Mouse (Mus musculus): ENCODE data around the gene Zfyve9. TPM values are rescaled to one million over a fixed set of nuclear protein-coding genes. Genes with fewer than 3 reads are reported as not detected.

The Zfyve9 gene
- polyA plus RNA-seq, 1 experiment = 1.8 TPM

DNA sequence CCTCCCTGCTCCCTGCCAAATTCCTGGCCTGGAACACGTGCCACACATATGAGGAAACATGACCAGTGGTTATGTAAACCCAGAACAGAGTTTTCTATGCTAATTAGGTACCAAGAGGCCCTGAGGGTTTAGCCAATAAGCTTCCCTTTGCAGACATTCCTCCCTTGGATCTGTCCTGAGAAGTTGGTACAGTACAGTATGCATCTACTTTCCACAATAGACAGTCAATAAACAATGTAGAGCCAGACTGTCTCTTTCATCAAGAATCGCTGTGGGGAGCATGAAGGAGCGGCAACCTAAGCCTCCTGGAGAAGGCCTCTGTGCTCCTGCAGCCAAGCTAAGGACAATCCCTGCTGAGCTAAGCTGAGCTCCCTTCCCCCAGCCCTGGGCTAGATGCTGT lies 94.4 kb downstream of the Zfyve9 start:
- Histone ChIP-seq H3K27ac (ENCODE audit: control insufficient read depth, insufficient read depth, low read depth, low read length) (no peak overlapping the region), H3K4me1 (ENCODE audit: control insufficient read depth, insufficient read depth, low read length) (no peaks in the 10 kb centered on the region), H3K36me3 (ENCODE audit: control insufficient read depth, insufficient read depth, low read length) (no peaks in the 10 kb centered on the region), H3K4me3 (ENCODE audit: control insufficient read depth, low read depth, low read length) (no peak overlapping the region), H3K27me3 (ENCODE audit: control insufficient read depth, insufficient read depth, low read length) (no peaks in the 10 kb centered on the region)
- no peak for TF ChIP-seq CTCF (IDR thresholded peaks at IDR 0.05; ENCODE audit: control insufficient read depth, insufficient read depth, insufficient replicate concordance, low read depth, low read length)
- TF ChIP-seq POLR2A (IDR thresholded peaks at IDR 0.05; ENCODE audit: control insufficient read depth, low read depth, low read length) = no peak

DNA sequence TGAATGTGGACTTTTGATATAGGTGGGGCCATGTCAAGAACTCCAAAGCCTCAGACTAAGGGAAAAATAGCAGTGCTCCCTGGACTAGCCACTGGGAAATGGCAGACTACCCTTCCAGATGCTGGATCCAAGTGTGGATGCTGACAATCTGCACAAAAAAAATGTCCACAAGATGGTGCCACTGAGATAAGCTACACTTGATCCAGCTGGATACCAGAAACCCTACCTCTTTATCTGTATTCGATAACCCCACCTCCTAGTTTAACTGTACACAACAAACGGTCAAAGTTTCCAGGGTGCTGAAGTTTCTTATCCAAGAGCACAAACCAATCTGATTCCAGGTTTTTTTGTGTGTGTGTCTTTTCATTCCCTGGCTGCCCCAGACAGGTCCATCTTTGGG lies 116.2 kb downstream of the Zfyve9 start:
- H3K27ac ChIP-seq (ENCODE audit: control insufficient read depth, insufficient read depth, low read depth, low read length) = no peak overlapping the region
- no peaks in the 10 kb centered on the region for H3K27me3 ChIP-seq (ENCODE audit: control insufficient read depth, insufficient read depth, low read length)
- no peaks in the 10 kb centered on the region for H3K4me1 ChIP-seq (ENCODE audit: control insufficient read depth, insufficient read depth, low read length)
- H3K4me3 ChIP-seq (ENCODE audit: control insufficient read depth, low read depth, low read length) = no peak overlapping the region
- H3K36me3 ChIP-seq (ENCODE audit: control insufficient read depth, insufficient read depth, low read length) = no peaks in the 10 kb centered on the region
- no peak for TF ChIP-seq POLR2A (IDR thresholded peaks at IDR 0.05; ENCODE audit: control insufficient read depth, low read depth, low read length)
- TF ChIP-seq CTCF (IDR thresholded peaks at IDR 0.05; ENCODE audit: control insufficient read depth, insufficient read depth, insufficient replicate concordance, low read depth, low read length) = no peak

DNA sequence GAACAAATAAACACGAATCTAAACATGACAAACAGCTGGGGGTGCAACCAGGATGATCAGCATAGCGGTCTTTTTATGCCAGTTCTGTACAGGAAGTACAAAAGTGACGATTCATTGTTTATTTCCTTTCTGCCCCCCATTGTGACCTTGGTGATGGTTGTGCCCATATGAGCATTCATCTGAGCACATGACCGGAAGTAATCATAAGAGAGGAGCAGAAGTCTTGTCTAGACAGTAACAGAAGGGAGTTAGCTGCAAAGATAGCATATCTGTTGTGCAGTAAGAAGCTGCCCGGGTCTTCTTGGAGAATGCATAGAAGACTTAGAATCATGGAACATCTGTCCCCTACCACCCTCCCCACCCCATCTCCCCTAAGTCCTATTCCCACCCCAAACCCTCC lies 141.8 kb downstream of the Zfyve9 start:
- TF ChIP-seq POLR2A (IDR thresholded peaks at IDR 0.05; ENCODE audit: control insufficient read depth, low read depth, low read length) = no peak
- TF ChIP-seq CTCF (IDR thresholded peaks at IDR 0.05; ENCODE audit: control insufficient read depth, insufficient read depth, insufficient replicate concordance, low read depth, low read length) = no peak
- Histone ChIP-seq H3K4me1 (ENCODE audit: control insufficient read depth, insufficient read depth, low read length) (no peaks in the 10 kb centered on the region; the same call in 1 of the 2 replicates), H3K27ac (ENCODE audit: control insufficient read depth, insufficient read depth, low read depth, low read length) (no peak overlapping the region), H3K36me3 (ENCODE audit: control insufficient read depth, insufficient read depth, low read length) (no peaks in the 10 kb centered on the region), H3K27me3 (ENCODE audit: control insufficient read depth, insufficient read depth, low read length) (no peaks in the 10 kb centered on the region), H3K4me3 (ENCODE audit: control insufficient read depth, low read depth, low read length) (no peak overlapping the region)

DNA sequence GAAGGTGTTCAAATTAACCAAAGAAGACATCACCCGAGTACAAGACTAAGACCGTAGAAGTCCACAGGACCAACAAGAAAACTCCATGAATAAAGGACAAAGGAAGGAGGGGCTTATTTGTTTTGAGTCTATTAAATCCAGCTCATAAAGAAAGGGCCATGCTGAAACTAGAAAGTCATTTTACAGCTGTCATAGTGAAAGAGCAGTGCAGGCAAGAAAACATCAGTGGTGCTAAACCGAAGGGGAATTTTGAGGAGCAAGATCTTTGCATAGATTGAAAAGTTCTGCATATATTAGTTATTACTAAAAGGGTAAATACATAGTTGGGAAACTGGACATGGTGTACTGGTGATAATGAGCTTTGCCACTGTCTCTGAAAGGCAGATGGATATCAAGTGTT lies 142.9 kb downstream of the Zfyve9 start:
- Histone ChIP-seq H3K27me3 (ENCODE audit: control insufficient read depth, insufficient read depth, low read length) (no peaks in the 10 kb centered on the region), H3K27ac (ENCODE audit: control insufficient read depth, insufficient read depth, low read depth, low read length) (no peak overlapping the region), H3K4me3 (ENCODE audit: control insufficient read depth, low read depth, low read length) (no peak overlapping the region), H3K4me1 (ENCODE audit: control insufficient read depth, insufficient read depth, low read length) (no peaks in the 10 kb centered on the region; the same call in 1 of the 2 replicates), H3K36me3 (ENCODE audit: control insufficient read depth, insufficient read depth, low read length) (no peaks in the 10 kb centered on the region)
- TF ChIP-seq CTCF (IDR thresholded peaks at IDR 0.05; ENCODE audit: control insufficient read depth, insufficient read depth, insufficient replicate concordance, low read depth, low read length) = no peak
- TF ChIP-seq POLR2A (IDR thresholded peaks at IDR 0.05; ENCODE audit: control insufficient read depth, low read depth, low read length) = no peak

DNA sequence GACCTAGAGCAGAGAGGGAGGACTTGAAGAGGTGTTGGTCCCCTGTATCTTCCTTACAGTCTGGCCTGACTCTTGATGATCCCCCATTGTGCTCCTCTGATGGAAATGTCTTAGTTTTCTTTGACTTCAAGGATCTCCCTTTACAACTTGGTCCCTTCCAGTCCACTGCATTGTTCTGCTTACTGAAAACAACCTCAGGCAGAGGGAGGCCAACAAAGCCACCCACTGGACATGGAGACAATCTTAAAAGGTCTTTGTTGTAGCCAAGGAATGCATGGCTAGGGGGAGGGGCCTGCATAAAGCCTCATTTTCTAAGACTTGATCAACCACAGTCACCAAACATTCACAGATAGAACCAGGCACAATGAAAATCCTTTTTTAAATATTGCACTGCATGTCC lies 145.5 kb downstream of the Zfyve9 start:
- TF ChIP-seq POLR2A (IDR thresholded peaks at IDR 0.05; ENCODE audit: control insufficient read depth, low read depth, low read length) = no peak
- no peak for TF ChIP-seq CTCF (IDR thresholded peaks at IDR 0.05; ENCODE audit: control insufficient read depth, insufficient read depth, insufficient replicate concordance, low read depth, low read length)
- Histone ChIP-seq H3K36me3 (ENCODE audit: control insufficient read depth, insufficient read depth, low read length) (no peaks in the 10 kb centered on the region; the same call in 1 of the 2 replicates), H3K4me3 (ENCODE audit: control insufficient read depth, low read depth, low read length) (no peak overlapping the region), H3K27ac (ENCODE audit: control insufficient read depth, insufficient read depth, low read depth, low read length) (no peak overlapping the region), H3K27me3 (ENCODE audit: control insufficient read depth, insufficient read depth, low read length) (no peaks in the 10 kb centered on the region), H3K4me1 (ENCODE audit: control insufficient read depth, insufficient read depth, low read length) (no peaks in the 10 kb centered on the region; the same call in 1 of the 2 replicates)

DNA sequence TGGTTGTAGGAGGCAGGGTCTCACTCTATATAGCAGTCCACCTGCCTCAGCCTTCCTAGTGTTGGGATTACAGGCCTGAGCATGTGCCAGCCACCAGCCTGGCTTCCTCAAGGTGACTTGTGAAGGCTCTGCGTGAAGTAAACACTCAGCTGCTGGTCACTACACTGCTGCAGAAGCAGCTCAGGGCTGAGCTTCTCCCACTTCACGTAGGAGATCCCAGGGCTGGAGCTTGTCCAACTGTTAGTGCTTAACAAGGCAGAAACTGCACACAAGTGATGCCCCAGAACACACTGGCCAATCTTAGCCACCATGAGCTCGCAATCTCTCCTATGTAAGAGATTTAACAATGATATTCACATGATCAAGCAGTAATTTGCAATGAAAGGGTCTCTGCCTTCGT lies 145.9 kb downstream of the Zfyve9 start:
- Histone ChIP-seq H3K4me3 (ENCODE audit: control insufficient read depth, low read depth, low read length) (no peak overlapping the region), H3K4me1 (ENCODE audit: control insufficient read depth, insufficient read depth, low read length) (no peaks in the 10 kb centered on the region; the same call in 1 of the 2 replicates), H3K27ac (ENCODE audit: control insufficient read depth, insufficient read depth, low read depth, low read length) (no peak overlapping the region), H3K27me3 (ENCODE audit: control insufficient read depth, insufficient read depth, low read length) (no peaks in the 10 kb centered on the region), H3K36me3 (ENCODE audit: control insufficient read depth, insufficient read depth, low read length) (no peaks in the 10 kb centered on the region; the same call in 1 of the 2 replicates)
- TF ChIP-seq POLR2A (IDR thresholded peaks at IDR 0.05; ENCODE audit: control insufficient read depth, low read depth, low read length) = no peak
- no peak for TF ChIP-seq CTCF (IDR thresholded peaks at IDR 0.05; ENCODE audit: control insufficient read depth, insufficient read depth, insufficient replicate concordance, low read depth, low read length)

DNA sequence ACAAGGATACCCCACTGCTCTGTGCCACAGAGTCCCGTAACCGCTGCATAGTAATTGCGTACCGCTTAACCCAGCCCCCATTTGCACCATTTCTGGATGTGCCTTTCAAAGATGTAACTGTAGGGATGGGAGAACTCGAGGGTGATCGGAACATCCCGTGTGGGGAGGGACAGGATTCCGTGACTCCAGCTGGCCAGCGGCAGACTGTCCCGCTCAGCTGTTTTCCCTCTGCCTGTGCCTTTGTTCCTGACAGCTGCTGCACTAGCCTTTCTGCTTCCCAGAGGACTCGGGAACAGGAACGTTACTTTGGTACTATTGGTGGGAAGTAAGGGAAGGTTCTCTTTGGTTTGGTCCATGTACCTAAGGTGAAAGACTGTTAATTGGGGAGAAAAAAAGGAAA lies 146.9 kb downstream of the Zfyve9 start:
- Histone ChIP-seq H3K27ac (ENCODE audit: control insufficient read depth, insufficient read depth, low read depth, low read length) (no peak overlapping the region), H3K27me3 (ENCODE audit: control insufficient read depth, insufficient read depth, low read length) (no peaks in the 10 kb centered on the region), H3K4me1 (ENCODE audit: control insufficient read depth, insufficient read depth, low read length) (no peaks in the 10 kb centered on the region; the same call in 1 of the 2 replicates), H3K36me3 (ENCODE audit: control insufficient read depth, insufficient read depth, low read length) (no peaks in the 10 kb centered on the region; the same call in 1 of the 2 replicates), H3K4me3 (ENCODE audit: control insufficient read depth, low read depth, low read length) (no peak overlapping the region)
- no peak for TF ChIP-seq POLR2A (IDR thresholded peaks at IDR 0.05; ENCODE audit: control insufficient read depth, low read depth, low read length)
- no peak for TF ChIP-seq CTCF (IDR thresholded peaks at IDR 0.05; ENCODE audit: control insufficient read depth, insufficient read depth, insufficient replicate concordance, low read depth, low read length)

DNA sequence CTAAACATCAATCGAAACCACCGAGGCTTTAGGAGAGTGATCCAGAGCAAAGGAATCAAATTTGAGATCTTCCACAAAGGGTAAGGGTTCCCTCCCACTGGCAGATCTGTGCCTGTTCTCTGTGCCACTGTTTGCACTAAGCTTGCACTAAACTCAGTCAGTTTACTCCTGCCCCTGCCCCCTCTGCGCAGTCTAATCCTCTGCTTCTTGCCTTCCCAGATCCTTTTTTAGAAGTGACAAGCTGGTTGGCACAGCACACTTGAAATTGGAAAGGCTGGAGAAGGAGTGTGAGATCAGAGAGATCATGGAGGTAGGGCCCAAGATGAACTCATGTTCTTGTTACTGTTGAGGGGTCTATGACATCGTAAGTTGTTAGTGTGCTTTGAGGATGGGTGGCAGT lies 149.0 kb downstream of the Zfyve9 start:
- Histone ChIP-seq H3K4me3 (ENCODE audit: control insufficient read depth, low read depth, low read length) (no peak overlapping the region), H3K27me3 (ENCODE audit: control insufficient read depth, insufficient read depth, low read length) (no peaks in the 10 kb centered on the region), H3K27ac (ENCODE audit: control insufficient read depth, insufficient read depth, low read depth, low read length) (no peak overlapping the region), H3K36me3 (ENCODE audit: control insufficient read depth, insufficient read depth, low read length) (no peaks in the 10 kb centered on the region; the same call in 1 of the 2 replicates), H3K4me1 (ENCODE audit: control insufficient read depth, insufficient read depth, low read length) (no peaks in the 10 kb centered on the region; the same call in 1 of the 2 replicates)
- TF ChIP-seq CTCF (IDR thresholded peaks at IDR 0.05; ENCODE audit: control insufficient read depth, insufficient read depth, insufficient replicate concordance, low read depth, low read length) = no peak
- TF ChIP-seq POLR2A (IDR thresholded peaks at IDR 0.05; ENCODE audit: control insufficient read depth, low read depth, low read length) = no peak
